Mouse (Mus musculus) lung, postnatal 14 days (tissue): ENCODE measurements around the gene Wdr63.
"Not testable (repeated sequence)": the region's sequence is repeated elsewhere in the genome, so short reads cannot be mapped to it uniquely, and the experiment has no call there.

ENCODE experiments used
- DNase-seq: peaks from one replicate; pipeline ENCODE4 v3.0.0; 2021

Wdr63 gene

GRCm38 (mm10) chr3:146009859-146010645 is 97.9 kb downstream of the Wdr63 start:
- no peak for DNase-seq

DNA sequence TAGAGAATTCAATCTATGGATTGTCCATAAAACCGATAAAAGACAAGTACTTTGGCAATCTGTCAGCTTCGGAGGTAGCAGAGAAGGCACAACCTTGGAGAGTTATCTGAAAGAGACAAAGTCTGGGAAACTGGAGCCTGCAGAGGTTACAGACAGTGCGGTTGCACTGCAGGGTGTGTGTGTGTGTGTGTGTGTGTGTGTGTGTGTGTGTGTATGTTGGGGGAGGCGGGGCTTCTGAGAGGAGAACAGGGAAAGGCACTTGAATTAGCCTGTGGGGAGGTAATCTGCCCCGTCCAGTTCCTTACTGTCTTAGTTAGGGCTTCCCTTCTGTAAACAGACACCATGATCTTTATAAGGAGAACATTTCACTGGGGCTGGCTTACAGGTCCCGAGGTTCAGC is 100.1 kb downstream of the Wdr63 start:
- DNase-seq: no peak

DNA sequence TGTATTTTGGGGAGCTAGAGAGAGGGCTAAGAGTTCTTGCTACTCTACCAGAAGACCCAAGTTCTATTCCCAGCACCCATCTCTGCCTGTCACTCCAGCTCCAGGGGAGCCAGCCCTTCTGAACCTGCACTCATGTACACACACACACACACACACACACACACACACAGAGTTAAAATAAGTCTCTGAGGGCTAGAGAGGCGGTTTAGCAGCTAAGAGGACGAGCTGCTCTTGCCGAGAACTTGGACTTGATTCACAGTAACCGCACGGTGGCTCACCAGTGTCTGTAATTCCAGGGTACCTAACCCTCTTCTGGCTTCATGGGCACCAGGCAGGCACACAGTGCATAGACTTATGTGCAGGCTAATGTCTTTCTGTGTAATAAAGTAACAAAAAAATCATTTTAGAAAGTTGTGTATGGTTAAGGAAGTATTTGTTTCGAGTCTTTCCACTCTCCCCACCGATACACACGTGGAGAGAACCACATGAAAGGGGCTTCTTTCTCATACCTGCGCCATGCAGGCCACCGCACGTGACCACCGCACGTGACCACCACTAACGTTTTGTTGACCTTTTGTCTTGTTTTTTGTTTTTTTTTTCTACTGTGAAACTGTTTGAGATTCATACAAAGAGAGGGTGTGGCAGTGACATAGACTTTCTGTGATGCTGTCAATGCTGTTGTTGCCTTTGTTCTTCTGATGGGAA is 103.4 kb downstream of the Wdr63 start:
- no peak for DNase-seq

- not testable (repeated sequence) for DNase-seq
Observed at GRCm38 (mm10) chr3:145996539-145996938, 111.4 kb downstream of the Wdr63 start.

DNA sequence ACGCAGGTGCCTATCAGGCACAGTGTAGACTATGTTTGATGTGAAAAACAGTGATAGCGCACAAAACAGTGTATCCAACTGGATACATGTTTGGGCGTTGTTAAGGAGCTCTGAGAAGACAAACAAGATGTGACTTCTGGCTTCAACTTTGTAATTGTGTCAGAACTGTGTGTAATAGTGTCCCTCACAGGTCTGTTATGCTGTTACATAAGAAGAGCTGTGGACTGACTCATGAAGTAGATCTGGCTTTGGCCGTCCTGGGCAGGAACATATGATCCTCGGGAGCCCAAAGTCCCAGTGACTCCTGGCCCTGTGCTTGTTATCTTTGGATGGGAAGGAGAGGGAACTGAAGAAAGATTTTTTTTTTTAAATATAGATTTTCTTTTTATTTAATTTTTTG is 112.4 kb downstream of the Wdr63 start:
- no peak for DNase-seq

DNA sequence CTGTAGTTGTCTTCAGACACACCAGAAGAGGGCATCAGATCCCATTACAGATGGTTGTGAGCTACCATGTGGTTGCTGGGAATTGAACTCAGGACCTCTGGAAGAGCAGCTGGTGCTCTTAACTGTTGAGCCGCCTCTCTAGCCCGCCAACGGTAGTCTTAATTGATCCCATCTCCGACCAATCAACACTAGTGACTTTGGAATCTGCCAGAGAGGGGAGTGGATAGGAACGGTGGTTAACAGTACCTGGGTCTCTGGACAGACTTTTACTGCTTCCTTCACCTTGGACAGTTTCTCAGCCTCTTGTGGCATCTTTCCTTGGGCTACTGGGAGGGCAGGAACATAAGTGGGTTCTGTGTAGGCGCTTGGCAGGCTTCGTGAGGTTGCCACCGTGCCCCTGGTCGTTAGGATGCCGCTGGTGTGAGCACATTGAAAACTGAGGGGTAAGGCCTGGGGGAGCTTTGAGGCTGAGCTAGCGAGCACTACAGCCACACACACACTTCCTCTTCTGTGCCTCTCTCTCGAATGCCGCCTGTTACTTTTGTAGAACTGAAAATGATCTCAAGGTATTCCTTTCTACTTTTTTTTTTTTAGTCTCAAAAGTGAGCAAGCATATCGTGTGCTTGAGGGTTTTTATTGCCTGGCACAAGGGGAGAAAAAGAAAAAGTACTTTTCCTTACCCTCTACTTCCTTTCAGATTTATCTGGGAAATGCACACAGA is 114.3 kb downstream of the Wdr63 start:
- no peak for DNase-seq

- peak; percentile 60 for DNase-seq
Observed at GRCm38 (mm10) chr3:145992796-145993195, 115.1 kb downstream of the Wdr63 start.

DNA sequence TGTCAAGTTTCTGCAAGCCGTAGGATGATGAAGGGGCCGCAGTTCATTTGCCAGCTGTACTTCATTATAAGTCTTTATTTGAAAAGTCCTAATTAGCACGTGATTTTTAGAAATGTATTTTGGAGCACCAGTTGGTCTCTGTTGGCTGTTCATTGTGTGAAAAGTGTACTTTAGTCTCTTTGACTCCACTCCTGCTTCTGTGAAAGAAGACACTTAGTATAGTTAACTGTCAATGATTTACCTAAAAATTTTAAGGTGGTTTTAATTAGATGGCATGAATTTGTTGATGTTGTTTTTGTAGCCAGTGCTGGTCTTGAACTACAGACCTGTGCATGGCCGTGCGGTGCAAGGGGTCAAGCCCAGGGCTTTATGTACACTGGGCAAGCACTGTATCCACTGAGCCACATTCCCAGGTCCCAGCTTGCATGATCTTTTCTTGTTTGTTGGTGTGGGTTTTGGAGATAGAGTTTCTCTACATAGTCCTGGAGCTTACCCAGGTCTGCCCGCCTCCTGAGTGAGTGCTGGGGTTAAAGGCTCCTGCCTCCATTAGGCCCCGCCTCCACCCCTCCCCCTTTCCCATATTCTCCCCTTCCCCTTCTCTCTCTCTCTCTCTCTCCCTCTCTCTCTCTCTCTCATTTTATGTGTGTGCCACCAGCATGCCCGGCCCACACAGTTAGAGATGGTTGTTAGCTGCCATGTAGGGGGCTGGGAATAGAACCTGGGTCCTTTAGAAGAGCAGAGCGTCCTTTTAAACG is 115.8 kb downstream of the Wdr63 start:
- DNase-seq: no peak

- no peak for DNase-seq
Observed at GRCm38 (mm10) chr3:145991130-145991529, 116.8 kb downstream of the Wdr63 start.
